Comparison of ENCODE assay signal across 11 mouse cellular contexts in genomic region chr13:46946041-46946440, GRCm38 (mm10).
"Had no signal": no experiment of that assay in that cellular context is flagged by ENCODE, and none has a peak within 500 bp of the region (broad histone marks: within the 10 kb centered on the region; RNA-seq: fewer than 3 reads in every experiment).

No protein-coding gene starts in this region.

- H3K4me3 ChIP-seq: limb, embryonic 13.5 days; midbrain, embryonic 13.5 days; myocyte had no signal

- DNase-seq: kidney, adult 9 months; kidney, postnatal 14 days; lung, adult 18-20 months; right cerebral cortex, adult 18-20 months; right cerebral cortex, postnatal 25 days; thymus, postnatal 4 days had no signal

- H3K4me2 ChIP-seq: limb, embryonic 13.5 days; midbrain, embryonic 13.5 days had no signal

- H3K27me3 ChIP-seq: limb, embryonic 13.5 days; midbrain, embryonic 13.5 days had no signal

- H3K9ac ChIP-seq: limb, embryonic 13.5 days; liver, embryonic 14.5 days; midbrain, embryonic 13.5 days had no signal

- ATAC-seq: midbrain, embryonic 13.5 days had no signal

- H3K36me3 ChIP-seq: limb, embryonic 13.5 days; midbrain, embryonic 13.5 days had no signal

- H3K27ac ChIP-seq: limb, embryonic 13.5 days; liver, embryonic 14.5 days; midbrain, embryonic 13.5 days; stomach, postnatal 0 days had no signal
